Mouse (Mus musculus): Measurements from ENCODE around the gene Adgrl1. TPM values are rescaled to one million over a fixed set of nuclear protein-coding genes. Genes with fewer than 3 reads are reported as not detected.
"Not testable (repeated sequence)": the region's sequence is repeated elsewhere in the genome, so short reads cannot be mapped to it uniquely, and the experiment has no call there.

Gene Adgrl1
- total RNA-seq, 1 experiment from 2014 or later: 5.0 TPM

DNA sequence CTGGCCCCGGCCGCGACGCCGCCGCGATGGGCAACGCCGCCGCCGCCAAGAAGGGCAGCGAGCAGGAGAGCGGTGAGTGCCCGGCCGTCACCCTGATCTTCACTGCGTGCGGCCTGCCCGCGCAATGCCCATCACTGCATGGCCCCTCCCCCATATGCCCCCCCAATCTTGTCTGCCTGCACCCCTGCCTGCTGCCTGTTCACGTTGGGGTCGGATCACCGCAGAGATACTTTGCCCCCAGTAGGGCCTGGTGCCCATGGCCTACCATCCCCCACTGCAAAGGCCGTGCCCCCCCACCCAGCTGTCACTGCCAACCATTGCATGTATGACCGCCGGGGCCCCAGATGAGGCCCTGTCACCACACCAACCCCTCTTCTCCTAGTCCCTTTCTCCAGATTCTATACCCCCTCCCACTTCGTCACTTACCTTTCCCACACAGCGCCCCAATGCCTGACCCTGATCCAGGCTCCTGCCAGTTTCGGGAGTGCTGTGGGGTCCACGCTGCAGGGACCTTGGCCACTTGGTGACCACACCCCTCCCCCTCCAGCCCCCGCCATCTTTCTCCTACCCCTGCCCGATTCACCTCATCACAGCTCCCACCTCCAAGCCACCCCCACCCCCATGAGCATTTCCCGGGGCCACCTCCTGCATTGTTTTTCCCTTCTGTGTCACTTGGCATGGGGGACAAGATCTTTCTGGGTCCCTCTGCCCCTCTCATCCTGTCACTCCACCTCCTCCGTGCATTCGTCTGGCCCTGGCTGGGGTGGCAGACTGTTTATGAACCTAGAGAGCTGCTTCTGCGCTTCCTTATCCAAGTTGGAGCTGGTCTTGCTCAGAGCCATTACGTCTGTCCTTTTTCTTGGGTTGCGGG lies 73.5 kb downstream of the Adgrl1 start:
- ATAC-seq (replicated peaks in 1 of 2; ENCODE audit: insufficient read depth in 1 of 2, low FRiP score in 2 of 2, low TSS enrichment in 1 of 2, low read depth in 1 of 2, poor library complexity in 2 of 2, severe bottlenecking in 2 of 2): no peak

DNA sequence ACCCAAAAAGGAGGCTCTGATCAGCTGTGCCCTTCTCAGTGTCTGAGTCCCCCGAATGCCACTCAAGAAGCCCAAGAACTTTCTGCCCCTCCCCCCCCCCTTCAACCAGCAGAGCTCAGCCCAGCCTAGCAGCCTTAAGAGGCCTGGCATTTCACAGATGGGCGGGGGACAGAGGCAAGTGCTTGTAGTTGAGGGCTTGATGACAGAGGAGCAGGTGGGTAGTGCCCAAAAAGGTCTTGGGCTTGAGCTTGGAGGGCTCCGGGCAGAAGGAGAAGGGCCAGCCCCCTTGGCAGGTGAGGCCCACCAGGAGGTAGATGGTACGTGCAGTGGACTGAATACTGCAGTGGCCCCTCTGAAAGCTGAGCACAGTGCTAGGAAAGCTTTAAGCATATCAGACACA lies 74.6 kb downstream of the Adgrl1 start:
- no peak for ATAC-seq (replicated peaks in 1 of 2; ENCODE audit: insufficient read depth in 1 of 2, low FRiP score in 2 of 2, low TSS enrichment in 1 of 2, low read depth in 1 of 2, poor library complexity in 2 of 2, severe bottlenecking in 2 of 2)

DNA sequence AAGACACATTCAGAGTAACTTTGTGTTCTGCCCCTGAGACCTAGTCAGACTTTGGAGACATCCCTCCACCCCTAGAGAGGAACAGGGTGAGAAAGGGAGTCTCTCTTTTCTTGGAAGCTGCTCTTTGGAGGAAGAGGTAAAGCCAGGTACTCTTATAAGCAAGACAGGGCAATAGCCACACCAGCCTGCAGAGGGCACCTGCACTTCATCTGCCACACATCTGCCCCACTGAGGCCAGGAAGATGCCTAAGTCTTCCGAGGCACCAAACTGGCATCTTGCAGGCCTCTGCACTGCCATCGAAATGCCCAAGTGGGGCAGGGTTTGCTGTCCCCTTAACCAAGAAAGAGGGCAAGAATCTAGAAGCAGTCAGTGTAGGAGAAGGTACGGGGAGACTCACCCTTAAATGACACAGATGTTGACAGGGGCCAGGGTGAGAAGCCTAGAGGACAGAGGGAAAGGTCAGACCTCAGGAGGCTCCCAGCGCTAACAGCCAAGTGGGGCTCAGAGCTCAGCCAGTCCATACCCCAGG lies 76.3 kb downstream of the Adgrl1 start:
- no peak for ATAC-seq (replicated peaks in 1 of 2; ENCODE audit: insufficient read depth in 1 of 2, low FRiP score in 2 of 2, low TSS enrichment in 1 of 2, low read depth in 1 of 2, poor library complexity in 2 of 2, severe bottlenecking in 2 of 2)

DNA sequence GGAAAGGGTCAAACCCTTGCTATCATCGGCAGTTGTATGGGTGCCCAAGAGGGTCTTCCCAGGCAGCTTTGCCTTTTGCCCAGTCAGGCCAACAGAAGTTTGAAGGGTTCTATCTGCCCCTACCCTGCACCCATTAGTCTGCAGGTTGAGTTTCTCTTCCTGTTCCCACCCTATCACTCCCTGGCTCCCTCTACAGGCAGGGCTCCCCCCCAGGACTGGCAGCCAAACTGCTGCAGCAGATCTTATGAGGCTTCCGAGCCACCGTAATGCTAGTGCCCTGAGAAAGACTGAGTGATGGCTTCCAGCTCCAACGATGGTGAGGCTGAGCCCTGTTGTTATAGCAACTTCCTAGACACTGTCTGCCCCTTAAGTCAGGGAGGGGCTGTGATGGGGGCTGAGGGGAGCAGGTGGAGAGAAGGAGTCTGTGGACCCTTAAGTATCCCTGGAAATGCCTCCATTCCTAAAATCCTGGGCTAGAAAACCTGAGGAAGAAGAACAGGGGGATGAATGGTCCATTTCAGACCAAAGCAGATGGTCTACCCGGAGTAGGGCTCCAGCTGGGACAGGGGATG lies 77.0 kb downstream of the Adgrl1 start:
- ATAC-seq (replicated peaks in 1 of 2; ENCODE audit: insufficient read depth in 1 of 2, low FRiP score in 2 of 2, low TSS enrichment in 1 of 2, low read depth in 1 of 2, poor library complexity in 2 of 2, severe bottlenecking in 2 of 2): no peak

DNA sequence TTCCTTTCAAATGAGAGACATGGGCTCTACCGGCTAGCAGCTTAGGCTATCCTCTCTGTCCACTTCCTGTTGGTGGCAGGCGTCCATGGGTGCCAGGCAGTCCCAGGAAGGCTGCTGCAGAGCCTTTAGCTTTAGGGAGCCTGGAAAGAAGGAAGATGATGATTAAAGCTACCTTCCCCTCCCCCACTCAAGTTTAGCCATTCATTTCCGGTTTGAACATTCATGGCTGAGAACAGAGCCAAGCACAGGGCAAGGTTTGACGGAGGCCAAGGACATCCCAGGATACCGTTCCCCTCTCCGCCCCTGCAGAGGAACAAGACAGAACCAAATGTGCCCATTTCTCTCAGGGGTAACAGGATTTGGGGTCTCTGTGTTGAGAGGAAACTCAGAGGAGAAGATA lies 77.7 kb downstream of the Adgrl1 start:
- no peak for ATAC-seq (replicated peaks in 1 of 2; ENCODE audit: insufficient read depth in 1 of 2, low FRiP score in 2 of 2, low TSS enrichment in 1 of 2, low read depth in 1 of 2, poor library complexity in 2 of 2, severe bottlenecking in 2 of 2)

DNA sequence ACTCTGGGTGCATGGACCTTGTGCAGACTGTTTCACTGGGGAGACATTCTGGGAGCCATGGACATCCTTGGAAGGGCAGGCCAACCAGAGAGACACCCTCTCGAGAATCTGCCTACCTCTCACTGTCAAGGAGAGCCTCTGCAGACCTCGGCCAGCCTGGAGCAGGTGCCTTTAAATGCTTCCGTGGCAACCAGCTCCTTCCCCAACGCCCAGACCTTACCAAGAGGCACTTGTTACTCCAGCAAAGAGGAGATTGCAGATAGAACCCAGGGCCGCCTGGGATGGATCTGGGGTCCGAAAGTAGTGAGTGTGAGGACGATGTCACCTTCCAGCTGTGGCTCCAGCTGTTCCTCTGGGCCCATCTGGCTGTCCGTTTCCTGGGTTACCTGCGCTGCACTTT lies 78.3 kb downstream of the Adgrl1 start:
- ATAC-seq (replicated peaks in 1 of 2; ENCODE audit: insufficient read depth in 1 of 2, low FRiP score in 2 of 2, low TSS enrichment in 1 of 2, low read depth in 1 of 2, poor library complexity in 2 of 2, severe bottlenecking in 2 of 2): no peak

DNA sequence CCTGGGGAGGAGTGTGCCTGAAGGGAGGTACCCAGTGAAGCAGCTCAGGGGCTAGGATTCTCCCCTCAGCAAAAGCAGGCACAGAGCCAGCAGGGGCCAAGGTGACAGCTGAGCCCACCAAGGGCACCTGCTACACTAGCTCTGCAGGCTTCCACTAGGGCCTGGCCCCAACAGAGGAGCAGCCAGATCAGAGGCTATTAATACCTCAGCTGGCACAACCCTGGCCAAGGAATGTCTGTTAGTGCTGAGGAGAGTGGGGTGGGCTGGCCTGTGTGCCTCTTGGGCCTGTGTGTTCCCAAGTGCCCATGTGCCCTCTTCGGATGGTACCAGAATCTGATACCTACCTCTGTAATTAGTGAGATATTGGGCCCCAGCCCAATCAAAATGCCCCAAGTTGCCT lies 80.3 kb downstream of the Adgrl1 start:
- no peak for ATAC-seq (replicated peaks in 1 of 2; ENCODE audit: insufficient read depth in 1 of 2, low FRiP score in 2 of 2, low TSS enrichment in 1 of 2, low read depth in 1 of 2, poor library complexity in 2 of 2, severe bottlenecking in 2 of 2)

DNA sequence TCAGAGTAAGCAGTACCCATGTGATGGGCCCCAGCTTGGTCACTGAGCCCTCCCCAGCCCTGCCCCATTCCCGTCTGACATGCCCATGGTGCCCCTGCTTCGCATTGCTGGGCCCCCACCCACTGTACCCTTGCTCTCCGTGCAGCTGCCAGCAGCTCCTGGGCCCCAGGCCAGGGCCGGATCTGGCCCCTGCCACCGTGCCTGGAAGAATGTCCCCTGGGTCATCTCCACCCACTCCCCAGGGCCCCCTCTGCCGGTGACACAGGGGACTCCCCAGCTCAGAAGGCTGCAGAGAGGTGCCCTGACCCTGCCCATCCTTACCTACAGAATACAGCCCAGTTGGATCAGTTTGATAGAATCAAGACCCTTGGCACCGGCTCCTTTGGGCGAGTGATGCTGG lies 80.9 kb downstream of the Adgrl1 start:
- ATAC-seq (replicated peaks in 1 of 2; ENCODE audit: insufficient read depth in 1 of 2, low FRiP score in 2 of 2, low TSS enrichment in 1 of 2, low read depth in 1 of 2, poor library complexity in 2 of 2, severe bottlenecking in 2 of 2): no peak

DNA sequence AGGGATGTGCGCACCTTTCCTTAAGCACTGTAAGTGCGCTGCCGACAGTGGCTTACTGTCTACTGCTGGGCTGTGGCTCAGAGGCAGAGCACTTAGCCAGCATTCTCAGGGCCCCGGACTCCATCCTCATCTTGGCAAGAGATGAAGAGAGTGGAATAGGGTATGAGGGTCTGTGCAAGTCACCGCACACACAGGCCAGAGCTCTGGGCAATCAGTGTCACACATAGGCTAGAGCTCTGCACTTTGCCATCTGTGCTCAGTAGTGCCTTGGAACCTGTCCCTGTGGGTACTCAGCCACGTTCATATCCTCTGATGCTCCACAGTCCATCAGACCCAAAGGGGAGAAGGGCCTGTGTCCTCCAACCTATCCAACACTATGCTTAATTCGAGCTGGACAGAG lies 81.6 kb downstream of the Adgrl1 start:
- ATAC-seq (replicated peaks in 1 of 2; ENCODE audit: insufficient read depth in 1 of 2, low FRiP score in 2 of 2, low TSS enrichment in 1 of 2, low read depth in 1 of 2, poor library complexity in 2 of 2, severe bottlenecking in 2 of 2): no peak

DNA sequence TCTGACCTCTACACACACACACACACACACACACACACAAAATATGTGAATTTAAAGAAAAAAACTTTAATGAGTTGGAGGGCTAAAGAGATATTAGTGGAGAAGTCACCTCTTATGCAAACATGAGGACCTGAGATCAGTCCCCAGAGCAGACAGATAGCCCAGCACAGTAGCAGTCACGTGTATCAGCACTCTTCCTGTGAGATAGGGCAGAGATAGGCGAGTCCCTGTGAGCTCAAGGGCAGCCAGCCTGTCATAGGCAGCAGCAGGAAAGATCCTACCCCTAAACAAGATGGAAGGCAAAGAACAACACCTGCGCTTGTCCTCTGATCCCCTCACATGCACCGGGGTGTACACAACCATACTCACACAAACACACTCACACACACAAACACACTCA lies 82.5 kb downstream of the Adgrl1 start:
- ATAC-seq (replicated peaks in 1 of 2; ENCODE audit: insufficient read depth in 1 of 2, low FRiP score in 2 of 2, low TSS enrichment in 1 of 2, low read depth in 1 of 2, poor library complexity in 2 of 2, severe bottlenecking in 2 of 2): no peak

DNA sequence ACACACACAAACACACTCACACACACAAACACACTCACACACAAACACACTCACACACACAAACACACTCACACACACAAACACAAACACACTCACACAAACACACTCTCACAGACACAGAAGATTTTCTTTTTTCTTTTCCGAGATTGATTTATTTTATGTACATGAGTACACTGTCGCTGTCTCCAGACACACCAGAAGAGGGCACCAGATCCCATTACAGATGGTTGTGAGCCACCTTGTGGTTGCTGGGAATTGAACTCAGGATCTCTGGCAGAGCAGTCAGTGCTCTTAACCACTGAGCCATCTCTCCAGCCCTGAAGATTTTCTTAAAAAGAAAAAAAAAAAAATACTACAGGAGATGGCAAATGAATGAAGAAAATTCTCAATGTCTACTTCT lies 83.3 kb downstream of the Adgrl1 start:
- ATAC-seq (replicated peaks in 1 of 2; ENCODE audit: insufficient read depth in 1 of 2, low FRiP score in 2 of 2, low TSS enrichment in 1 of 2, low read depth in 1 of 2, poor library complexity in 2 of 2, severe bottlenecking in 2 of 2): not testable (repeated sequence)

DNA sequence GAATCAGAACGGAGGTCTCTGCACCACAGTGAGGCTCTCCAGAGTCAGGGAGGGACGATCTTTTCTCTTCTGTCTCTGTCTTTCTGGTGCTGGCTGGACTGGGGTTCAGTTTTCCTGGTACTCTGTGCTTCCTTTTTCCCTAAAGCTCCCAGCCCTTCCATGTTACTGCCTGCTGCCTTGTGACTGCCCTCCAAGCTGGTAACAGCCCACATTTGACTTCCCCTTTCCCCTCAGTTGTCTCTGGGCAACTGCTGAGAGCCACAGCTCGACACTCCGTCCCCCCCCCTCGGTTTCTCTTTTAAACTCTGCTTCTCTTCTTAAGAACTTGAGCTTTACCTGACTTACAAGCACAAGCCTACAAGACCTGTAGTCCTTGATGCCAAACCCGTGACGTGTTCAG lies 89.3 kb downstream of the Adgrl1 start:
- peak; percentile 76 to 81 for ATAC-seq (replicated peaks in 1 of 2; ENCODE audit: insufficient read depth in 1 of 2, low FRiP score in 2 of 2, low TSS enrichment in 1 of 2, low read depth in 1 of 2, poor library complexity in 2 of 2, severe bottlenecking in 2 of 2)

DNA sequence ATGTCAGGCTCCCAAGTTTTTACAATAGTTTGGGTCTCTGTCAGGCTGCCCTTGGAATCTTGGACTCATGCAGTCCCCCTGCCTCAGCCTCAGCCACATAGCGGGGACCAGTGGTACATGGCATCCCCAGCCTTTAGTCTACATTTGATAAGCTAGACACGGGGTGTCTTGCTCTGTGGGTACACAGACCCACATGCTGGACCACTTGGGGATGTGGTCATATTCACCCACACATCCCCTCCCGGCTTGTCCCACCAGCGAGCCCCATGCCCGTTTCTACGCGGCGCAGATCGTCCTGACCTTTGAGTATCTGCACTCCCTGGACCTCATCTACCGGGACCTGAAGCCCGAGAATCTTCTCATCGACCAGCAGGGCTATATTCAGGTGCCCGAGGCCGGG lies 90.3 kb downstream of the Adgrl1 start:
- ATAC-seq (replicated peaks in 1 of 2; ENCODE audit: insufficient read depth in 1 of 2, low FRiP score in 2 of 2, low TSS enrichment in 1 of 2, low read depth in 1 of 2, poor library complexity in 2 of 2, severe bottlenecking in 2 of 2): no peak

Other genes starting within 250 kb of the Adgrl1 start
- 4.6 and 13.5 TPM in 2 replicates for gene Gipc1, start 247.4 kb upstream of the Adgrl1 start, total RNA-seq (2017)
- gene Ptger1, start 233.4 kb upstream of the Adgrl1 start, total RNA-seq (2017): 0.79 and 0.94 TPM in 2 replicates
- gene Pkn1, start 200.9 kb upstream of the Adgrl1 start, total RNA-seq (2017): 67.6 and 83.1 TPM in 2 replicates
- 61.0 and 66.9 TPM in 2 replicates for gene Ddx39, start 184.9 kb upstream of the Adgrl1 start, total RNA-seq (2017)
- gene Adgre5, start 158.8 kb upstream of the Adgrl1 start, total RNA-seq (2017): 23.2 and 24.9 TPM in 2 replicates
- gene Gm10644, start 55.1 kb downstream of the Adgrl1 start, total RNA-seq (2017): 0.30 TPM in 1 of 2 replicates, not detected in the other
- gene Asf1b, start 55.4 kb downstream of the Adgrl1 start, total RNA-seq (2017): 22.3 and 22.5 TPM in 2 replicates
- gene Prkaca, start 72.9 kb downstream of the Adgrl1 start, total RNA-seq (2017): 24.0 and 27.6 TPM in 2 replicates
- 52.8 and 53.4 TPM in 2 replicates for gene Samd1, start 97.6 kb downstream of the Adgrl1 start, total RNA-seq (2017)
- gene 1700067K01Rik, start 101.4 kb downstream of the Adgrl1 start, total RNA-seq (2017): 0.31 and 1.1 TPM in 2 replicates
- gene 2210011C24Rik, start 112.1 kb downstream of the Adgrl1 start, total RNA-seq (2017): not detected in 2 replicates
- gene Palm3, start 121.4 kb downstream of the Adgrl1 start, total RNA-seq (2017): 0.31 TPM in 1 of 2 replicates, not detected in the other
- 14.8 and 19.4 TPM in 2 replicates for gene Il27ra, start 142.5 kb downstream of the Adgrl1 start, total RNA-seq (2017)
- gene Rln3, start 144.9 kb downstream of the Adgrl1 start, total RNA-seq (2017): not detected in 2 replicates
- 2.5 and 3.6 TPM in 2 replicates for gene Gm10643, start 165.0 kb downstream of the Adgrl1 start, total RNA-seq (2017)
- 2.3 and 5.3 TPM in 2 replicates for gene Rfx1, start 166.7 kb downstream of the Adgrl1 start, total RNA-seq (2017)
- 21.0 and 23.1 TPM in 2 replicates for gene Dcaf15, start 204.7 kb downstream of the Adgrl1 start, total RNA-seq (2017)
- 1.4 and 2.7 TPM in 2 replicates for gene Podnl1, start 225.9 kb downstream of the Adgrl1 start, total RNA-seq (2017)
- gene Cc2d1a, start 247.8 kb downstream of the Adgrl1 start, total RNA-seq (2017): 5.8 and 7.0 TPM in 2 replicates
- gene 4930432K21Rik, start 247.9 kb downstream of the Adgrl1 start, total RNA-seq (2017): 2.7 and 3.8 TPM in 2 replicates

Measured in hematopoietic stem cell, adult 5-6 weeks (primary cell).